Mouse (Mus musculus): Measurements from ENCODE around the gene Nfasc. TPM values are rescaled to one million over a fixed set of nuclear protein-coding genes. Genes with fewer than 3 reads are reported as not detected.

Gene Nfasc
- polyA plus RNA-seq, 1 experiment from 2014 or later, result 0.68 TPM

DNA sequence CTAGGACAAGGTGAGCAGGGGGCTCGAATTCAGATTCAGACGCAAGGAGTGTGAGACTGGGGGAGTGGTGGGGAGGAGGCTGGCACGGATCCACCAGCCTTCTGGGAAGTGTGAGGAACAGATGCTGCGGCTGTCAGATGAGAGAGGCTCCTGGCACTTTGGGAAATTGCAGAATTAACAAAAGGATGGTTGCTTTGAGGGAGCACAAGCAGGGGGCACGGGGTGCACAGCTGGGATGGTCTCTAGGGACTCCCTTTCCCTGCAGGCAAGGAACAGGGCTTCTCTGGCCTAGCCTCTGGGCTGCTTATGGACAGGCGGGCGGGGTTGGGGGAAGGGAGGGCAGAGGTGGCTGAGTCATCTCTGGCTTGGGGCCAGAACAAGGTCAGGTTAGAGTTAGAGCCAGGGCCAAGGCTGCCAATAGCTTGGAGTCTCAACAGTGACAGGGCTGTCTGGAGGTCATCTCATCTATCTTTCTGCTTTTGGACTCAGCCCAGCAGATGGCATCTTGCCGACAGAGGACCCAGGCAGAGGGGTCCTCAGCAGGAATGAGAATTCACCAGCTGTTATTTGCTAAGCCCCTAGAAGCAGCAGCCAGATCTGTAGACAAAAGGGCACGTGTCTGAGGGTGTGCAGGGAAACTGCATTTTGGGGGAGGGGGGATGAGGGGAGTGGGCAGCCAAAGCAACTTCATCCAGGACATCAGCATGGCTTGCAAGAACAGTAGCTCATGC is 183.5 kb downstream of the Nfasc start:
- H3K4me2 ChIP-seq (ENCODE audit: low read length), result 0 out of 2 replicates have a peak overlapping the region, but pooled peaks have one; percentile 1
- 6% methylated on average over 9 of the region's 9 CpGs for WGBS

DNA sequence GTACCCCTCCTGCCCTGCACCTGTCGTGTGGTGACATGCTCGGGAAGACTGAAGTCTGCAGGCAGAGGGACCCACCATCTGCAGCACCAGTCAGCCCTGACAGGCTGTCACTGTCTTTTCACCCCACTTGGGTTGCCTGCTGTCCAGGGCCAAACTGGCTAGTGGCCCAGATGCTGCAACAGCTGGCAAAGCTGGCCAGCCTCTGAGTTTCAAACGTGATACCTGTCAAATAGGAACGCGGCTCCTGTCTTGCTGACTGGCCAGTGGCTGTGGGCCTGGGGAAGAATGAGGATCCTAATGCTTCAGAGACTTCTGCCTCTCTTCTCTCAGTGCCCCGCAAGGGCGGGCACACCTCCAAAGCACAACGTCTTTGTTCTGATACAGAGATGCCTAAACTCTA is 197.8 kb downstream of the Nfasc start:
- Histone ChIP-seq H3K9me3 (ENCODE audit: control insufficient read depth, low read length) (no peaks in the 10 kb centered on the region), H3K4me1 (ENCODE audit: control insufficient read depth in 2 of 2, insufficient read depth in 2 of 2, low read length in 2 of 2) (peaks cover 5 to 7% of the 10 kb centered on the region in 2 experiments; a peak in 2 of 4 replicates), H3K9ac (ENCODE audit: low read length) (no peak overlapping the region), H3K27ac (replicated peaks in 1 of 2; ENCODE audit: control insufficient read depth in 1 of 2, insufficient read depth in 1 of 2, low read depth in 2 of 2, low read length in 2 of 2) (no peak overlapping the region), H3K4me2 (ENCODE audit: low read length) (no peak overlapping the region), H3K36me3 (ENCODE audit: control insufficient read depth, insufficient read depth, low read length) (no peaks in the 10 kb centered on the region), H3K27me3 (ENCODE audit: control insufficient read depth, insufficient read depth, low read length) (peaks cover 70% of the 10 kb centered on the region), H3K4me3 (ENCODE audit: control insufficient read depth in 1 of 2, insufficient read depth in 1 of 2, low read depth in 1 of 2, low read length in 2 of 2) (no peak overlapping the region)
- 72% methylated on average over 8 of the region's 8 CpGs for WGBS
- ATAC-seq (ENCODE audit: insufficient number of reproducible peaks, insufficient read depth, low FRiP score, low read depth), result no peak

More for the DNA sequence above, 183.5 kb downstream of the Nfasc start:
- H3K27me3 ChIP-seq (ENCODE audit: control insufficient read depth, insufficient read depth, low read length), result peaks cover 19% of the 10 kb centered on the region
- H3K27ac ChIP-seq (replicated peaks in 1 of 2; ENCODE audit: control insufficient read depth in 1 of 2, insufficient read depth in 1 of 2, low read depth in 2 of 2, low read length in 2 of 2), result peak overlapping the region in 1 of 2 experiments; percentile 24; a peak in 1 of 4 replicates
- peaks cover 19 to 20% of the 10 kb centered on the region in 2 experiments for H3K4me1 ChIP-seq (ENCODE audit: control insufficient read depth in 2 of 2, insufficient read depth in 2 of 2, low read length in 2 of 2)
- H3K9me3 ChIP-seq (ENCODE audit: control insufficient read depth, low read length), result no peaks in the 10 kb centered on the region
- no peak overlapping the region for H3K4me3 ChIP-seq (ENCODE audit: control insufficient read depth in 1 of 2, insufficient read depth in 1 of 2, low read depth in 1 of 2, low read length in 2 of 2)
- peak; percentile 78 for ATAC-seq (ENCODE audit: insufficient number of reproducible peaks, insufficient read depth, low FRiP score, low read depth)
- H3K9ac ChIP-seq (ENCODE audit: low read length), result no peak overlapping the region
- H3K36me3 ChIP-seq (ENCODE audit: control insufficient read depth, insufficient read depth, low read length), result no peaks in the 10 kb centered on the region

DNA sequence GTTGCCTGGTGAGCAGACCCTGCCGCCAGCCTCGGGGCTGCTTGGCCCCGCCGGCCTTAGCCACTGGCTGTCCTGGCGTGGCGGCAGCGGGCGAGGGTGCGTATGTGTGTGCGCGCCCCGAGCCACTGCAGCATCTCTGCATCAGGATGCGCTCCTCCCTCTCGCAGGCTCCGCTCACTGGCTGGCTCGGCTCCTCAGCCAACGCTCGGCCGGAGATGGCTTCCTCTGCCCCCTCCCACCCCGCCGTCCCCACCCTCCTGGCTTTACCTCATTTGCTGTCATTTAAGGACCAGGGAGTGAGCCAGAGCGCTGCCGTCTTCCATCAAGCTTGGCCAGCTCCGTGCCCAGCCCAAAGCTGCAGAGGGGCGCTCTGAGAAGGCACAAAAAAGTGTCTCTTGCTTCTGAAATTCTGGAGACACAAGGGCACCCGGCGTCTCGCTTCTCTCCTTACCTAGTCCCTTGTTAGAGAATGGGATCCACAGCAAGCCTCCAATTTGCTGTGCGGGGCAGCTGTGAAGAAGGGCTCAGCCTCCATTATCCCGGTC is 198.8 kb downstream of the Nfasc start, which contains the start of gene Cntn2:
Gene Cntn2 (minus strand): TSS at position 495 of the 545 bp plus-strand sequence.
- WGBS, result 2% methylated on average over 28 of the region's 30 CpGs
- Histone ChIP-seq H3K4me1 (ENCODE audit: control insufficient read depth in 2 of 2, insufficient read depth in 2 of 2, low read length in 2 of 2) (peaks cover 5 to 7% of the 10 kb centered on the region in 2 experiments; a peak in 2 of 4 replicates), H3K9me3 (ENCODE audit: control insufficient read depth, low read length) (no peaks in the 10 kb centered on the region), H3K27ac (replicated peaks in 1 of 2; ENCODE audit: control insufficient read depth in 1 of 2, insufficient read depth in 1 of 2, low read depth in 2 of 2, low read length in 2 of 2) (no peak within 1 kb of the TSS), H3K9ac (ENCODE audit: low read length) (no peak within 1 kb of the TSS), H3K27me3 (ENCODE audit: control insufficient read depth, insufficient read depth, low read length) (peaks cover 75% of the 10 kb centered on the region), H3K36me3 (ENCODE audit: control insufficient read depth, insufficient read depth, low read length) (no peaks in the 10 kb centered on the region), H3K4me2 (ENCODE audit: low read length) (peak within 1 kb of the TSS; percentile 21), H3K4me3 (ENCODE audit: control insufficient read depth in 1 of 2, insufficient read depth in 1 of 2, low read depth in 1 of 2, low read length in 2 of 2) (peak within 1 kb of the TSS in 1 of 2 experiments; percentile 11; a peak in 1 of 4 replicates)
- no peak for ATAC-seq (ENCODE audit: insufficient number of reproducible peaks, insufficient read depth, low FRiP score, low read depth)

DNA sequence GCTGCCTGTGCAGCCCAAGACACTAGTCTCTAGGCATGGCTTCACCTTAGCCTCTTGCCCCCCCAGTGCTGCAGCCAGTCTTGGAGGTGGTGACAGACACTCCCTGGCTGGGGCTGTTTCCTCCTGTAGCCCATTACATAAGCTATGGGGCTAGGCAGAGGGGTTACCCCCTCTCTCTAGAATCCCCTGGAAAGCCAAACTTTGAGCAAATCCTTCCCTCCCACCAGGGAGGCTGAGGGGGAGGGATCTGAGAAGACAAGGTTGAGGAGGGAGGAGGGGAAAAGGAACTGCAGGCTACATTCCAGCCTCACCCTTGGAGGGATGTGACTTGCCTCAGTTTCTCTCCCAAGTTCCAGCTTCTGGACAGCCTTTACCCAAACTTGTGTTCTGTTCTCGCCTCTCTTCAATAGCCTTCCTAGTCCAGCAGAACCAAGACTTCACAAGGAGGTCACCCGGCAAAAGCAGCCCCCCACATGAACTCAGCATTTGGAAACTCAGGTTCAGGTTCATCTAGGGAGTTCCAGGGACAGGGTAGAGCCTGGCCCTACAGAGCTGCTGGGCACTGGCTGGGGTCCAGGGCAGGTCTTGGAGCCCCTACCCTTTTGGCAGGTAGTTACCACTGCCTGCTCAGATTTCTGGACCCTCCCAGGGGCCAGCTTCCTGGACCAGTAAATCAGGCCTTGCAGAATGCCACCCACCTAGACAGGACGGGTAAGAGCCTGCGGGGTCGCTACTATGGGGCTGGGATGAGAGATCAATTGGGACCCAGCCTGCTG is 199.6 kb downstream of the Nfasc start:
- H3K9me3 ChIP-seq (ENCODE audit: control insufficient read depth, low read length), result no peaks in the 10 kb centered on the region
- no peak for ATAC-seq (ENCODE audit: insufficient number of reproducible peaks, insufficient read depth, low FRiP score, low read depth)
- H3K27ac ChIP-seq (replicated peaks in 1 of 2; ENCODE audit: control insufficient read depth in 1 of 2, insufficient read depth in 1 of 2, low read depth in 2 of 2, low read length in 2 of 2), result no peak overlapping the region
- H3K9ac ChIP-seq (ENCODE audit: low read length), result no peak overlapping the region
- no peak overlapping the region for H3K4me2 ChIP-seq (ENCODE audit: low read length)
- no peaks in the 10 kb centered on the region for H3K36me3 ChIP-seq (ENCODE audit: control insufficient read depth, insufficient read depth, low read length)
- H3K4me1 ChIP-seq (ENCODE audit: control insufficient read depth in 2 of 2, insufficient read depth in 2 of 2, low read length in 2 of 2), result peaks cover 5 to 7% of the 10 kb centered on the region in 2 experiments; a peak in 2 of 4 replicates
- peaks cover 73% of the 10 kb centered on the region for H3K27me3 ChIP-seq (ENCODE audit: control insufficient read depth, insufficient read depth, low read length)
- WGBS, result 7% methylated on average over 5 of the region's 5 CpGs
- no peak overlapping the region; a peak in 1 of 4 replicates for H3K4me3 ChIP-seq (ENCODE audit: control insufficient read depth in 1 of 2, insufficient read depth in 1 of 2, low read depth in 1 of 2, low read length in 2 of 2)

DNA sequence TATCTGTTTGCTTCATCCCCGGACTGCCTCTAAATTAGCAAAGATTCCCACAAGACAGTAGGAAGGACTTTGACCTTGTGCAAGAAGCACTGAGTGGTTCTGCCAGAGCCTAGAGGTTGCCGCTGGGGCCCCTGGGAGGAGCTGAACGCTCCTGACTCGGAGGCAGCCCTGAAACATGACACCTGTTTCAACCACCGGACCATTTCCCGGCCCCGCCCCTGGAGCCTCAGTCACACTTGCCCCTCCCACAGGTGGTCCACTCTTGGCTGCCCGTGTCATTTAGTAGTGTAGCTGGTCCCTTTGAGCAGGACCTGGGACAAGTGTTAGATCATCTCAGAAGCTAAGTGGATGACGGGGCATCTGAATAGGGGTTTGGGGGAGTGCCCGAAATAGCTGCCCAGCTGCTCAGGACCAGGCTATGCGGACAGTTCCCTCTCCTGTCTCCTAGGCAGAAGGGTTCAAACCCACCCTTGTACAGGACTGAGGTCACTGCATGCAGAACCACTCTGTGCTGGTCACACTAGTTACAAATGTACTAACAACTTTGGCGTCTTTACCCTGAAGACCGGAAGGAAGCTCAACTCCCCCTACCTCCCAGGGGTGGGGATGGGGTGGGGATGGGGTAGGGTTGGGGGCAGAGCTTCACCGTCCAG is 200.3 kb downstream of the Nfasc start:
- Histone ChIP-seq H3K4me2 (ENCODE audit: low read length) (0 out of 2 replicates have a peak overlapping the region, but pooled peaks have one; percentile 3), H3K27ac (replicated peaks in 1 of 2; ENCODE audit: control insufficient read depth in 1 of 2, insufficient read depth in 1 of 2, low read depth in 2 of 2, low read length in 2 of 2) (no peak overlapping the region), H3K27me3 (ENCODE audit: control insufficient read depth, insufficient read depth, low read length) (peaks cover 76% of the 10 kb centered on the region), H3K9ac (ENCODE audit: low read length) (no peak overlapping the region), H3K4me1 (ENCODE audit: control insufficient read depth in 2 of 2, insufficient read depth in 2 of 2, low read length in 2 of 2) (peaks cover 5 to 7% of the 10 kb centered on the region in 2 experiments; a peak in 2 of 4 replicates), H3K4me3 (ENCODE audit: control insufficient read depth in 1 of 2, insufficient read depth in 1 of 2, low read depth in 1 of 2, low read length in 2 of 2) (no peak overlapping the region), H3K9me3 (ENCODE audit: control insufficient read depth, low read length) (no peaks in the 10 kb centered on the region), H3K36me3 (ENCODE audit: control insufficient read depth, insufficient read depth, low read length) (no peaks in the 10 kb centered on the region)
- ATAC-seq (ENCODE audit: insufficient number of reproducible peaks, insufficient read depth, low FRiP score, low read depth), result no peak
- WGBS, result 5% methylated on average over 14 of the region's 14 CpGs

DNA sequence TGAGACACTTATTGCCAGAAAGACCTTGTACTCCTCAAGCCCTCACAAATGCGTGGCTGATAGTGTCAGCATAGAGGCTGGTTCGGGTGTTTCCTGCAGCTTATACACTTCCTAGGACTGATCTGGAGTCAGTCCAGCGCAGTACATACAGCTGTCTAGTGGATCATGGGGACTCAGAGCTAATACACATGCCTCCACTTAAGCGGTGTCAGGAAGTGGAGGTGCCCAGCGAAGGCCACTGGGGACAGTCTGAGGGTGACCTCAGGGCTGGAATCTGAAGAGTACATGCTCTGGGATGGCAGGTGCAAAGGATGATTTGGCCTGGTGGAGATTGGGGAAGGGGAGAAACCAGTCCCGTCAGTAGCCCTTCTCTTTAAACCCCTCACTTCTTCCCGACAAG is 200.9 kb downstream of the Nfasc start:
- Histone ChIP-seq H3K27me3 (ENCODE audit: control insufficient read depth, insufficient read depth, low read length) (peaks cover 78% of the 10 kb centered on the region), H3K36me3 (ENCODE audit: control insufficient read depth, insufficient read depth, low read length) (no peaks in the 10 kb centered on the region), H3K4me1 (ENCODE audit: control insufficient read depth in 2 of 2, insufficient read depth in 2 of 2, low read length in 2 of 2) (peaks cover 5 to 7% of the 10 kb centered on the region in 2 experiments; a peak in 2 of 4 replicates), H3K27ac (replicated peaks in 1 of 2; ENCODE audit: control insufficient read depth in 1 of 2, insufficient read depth in 1 of 2, low read depth in 2 of 2, low read length in 2 of 2) (no peak overlapping the region), H3K4me2 (ENCODE audit: low read length) (no peak overlapping the region), H3K9me3 (ENCODE audit: control insufficient read depth, low read length) (no peaks in the 10 kb centered on the region), H3K4me3 (ENCODE audit: control insufficient read depth in 1 of 2, insufficient read depth in 1 of 2, low read depth in 1 of 2, low read length in 2 of 2) (no peak overlapping the region), H3K9ac (ENCODE audit: low read length) (no peak overlapping the region)
- 39% methylated on average over 7 of the region's 7 CpGs for WGBS
- no peak for ATAC-seq (ENCODE audit: insufficient number of reproducible peaks, insufficient read depth, low FRiP score, low read depth)

DNA sequence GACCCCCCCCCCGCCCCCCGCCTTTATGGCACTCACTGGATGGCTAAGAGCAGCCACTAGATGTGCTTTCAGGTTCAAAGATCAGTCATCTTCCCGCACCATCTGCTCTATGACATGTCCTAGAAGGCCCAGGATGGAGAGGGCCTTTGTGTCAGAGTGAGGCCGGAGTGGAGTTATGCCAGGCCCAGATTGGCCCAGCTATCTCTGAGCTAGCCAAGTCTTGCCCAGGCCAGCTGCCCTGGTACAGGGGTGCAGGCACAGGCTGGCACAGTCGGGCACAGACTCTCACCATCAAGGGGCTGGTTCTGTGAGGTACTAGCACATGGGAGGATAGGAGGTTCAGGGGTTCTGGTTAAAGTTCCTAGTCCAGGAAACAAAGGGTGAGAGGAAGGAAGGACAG is 203.9 kb downstream of the Nfasc start:
- Histone ChIP-seq H3K4me3 (ENCODE audit: control insufficient read depth in 1 of 2, insufficient read depth in 1 of 2, low read depth in 1 of 2, low read length in 2 of 2) (no peak overlapping the region), H3K9ac (ENCODE audit: low read length) (no peak overlapping the region), H3K9me3 (ENCODE audit: control insufficient read depth, low read length) (no peaks in the 10 kb centered on the region), H3K4me2 (ENCODE audit: low read length) (no peak overlapping the region), H3K27me3 (ENCODE audit: control insufficient read depth, insufficient read depth, low read length) (peaks cover 80% of the 10 kb centered on the region), H3K4me1 (ENCODE audit: control insufficient read depth in 2 of 2, insufficient read depth in 2 of 2, low read length in 2 of 2) (peaks cover 4 to 5% of the 10 kb centered on the region in 2 experiments; a peak in 2 of 4 replicates), H3K36me3 (ENCODE audit: control insufficient read depth, insufficient read depth, low read length) (no peaks in the 10 kb centered on the region), H3K27ac (replicated peaks in 1 of 2; ENCODE audit: control insufficient read depth in 1 of 2, insufficient read depth in 1 of 2, low read depth in 2 of 2, low read length in 2 of 2) (no peak overlapping the region)
- 79% methylated on average over 5 of the region's 5 CpGs for WGBS
- no peak for ATAC-seq (ENCODE audit: insufficient number of reproducible peaks, insufficient read depth, low FRiP score, low read depth)
